Mouse (Mus musculus) spleen, adult 2 months (tissue): ENCODE measurements around the gene Fpgs.

Source experiments
- CTCF ChIP-seq: fragments of 200-500 bp; IDR thresholded peaks from 2 replicates; pipeline ENCODE4 v1.5.1; 2011; ENCODE audit warnings: mild to moderate bottlenecking, inconsistent platforms; ENCODE audit not compliant: insufficient read depth, insufficient read length, insufficient replicate concordance; ENCODE audit errors: extremely low read depth
- POLR2A ChIP-seq: fragments of 200-500 bp; IDR thresholded peaks from 2 replicates; pipeline ENCODE4 v1.6.1; 2011; ENCODE audit warnings: low read depth, low read length, inconsistent platforms

- TF ChIP-seq CTCF (no peak), POLR2A (no peak)
Measured at GRCm38 (mm10) chr2:32667775-32668174, 36.2 kb downstream of the Fpgs start.
